Mouse (Mus musculus) hematopoietic stem cell, adult 5-6 weeks (primary cell): ENCODE measurements around the gene Nr2e3. TPM values are rescaled to one million over a fixed set of nuclear protein-coding genes. Genes with fewer than 3 reads are reported as not detected.
"Not testable (repeated sequence)": the region's sequence is repeated elsewhere in the genome, so short reads cannot be mapped to it uniquely, and the experiment has no call there.

Experiments used
- ATAC-seq, 2 experiments: fragments of 125-278 bp in 1 of 2; replicated peaks in 1 of 2; 2 replicates each; pipeline ENCODE4 v1.8.0; 2016 to 2017; ENCODE audit warnings: inconsistent platforms in 2 of 2, mild to moderate bottlenecking in 2 of 2, moderate number of reproducible peaks in 2 of 2, low read depth in 1 of 2, moderate TSS enrichment in 1 of 2; ENCODE audit not compliant: low FRiP score in 2 of 2, poor library complexity in 2 of 2, severe bottlenecking in 2 of 2, insufficient read depth in 1 of 2, low TSS enrichment in 1 of 2
- total RNA-seq: library from RNA; stranded (forward); fragments of 172-1452, 232-1000 nt; gene quantifications from 2 replicates; pipeline ENCODE4 v1.2.3, GENCODE M21; 2017

The Nr2e3 gene
- total RNA-seq = not detected in 2 replicates

GRCm38 (mm10) chr9:59960559-59960958 is at the start of gene Nr2e3:
Gene Nr2e3 (minus strand): TSS chr9:59960659.
- ATAC-seq = no peak

GRCm38 (mm10) chr9:60008936-60009335 is 48.5 kb upstream of the Nr2e3 start:
- ATAC-seq = no peak

- ATAC-seq = no peak
These were observed 41.9 kb upstream of the Nr2e3 start for GRCm38 (mm10) chr9:60002323-60002722.

- no peak for ATAC-seq
These were observed 41.0 kb upstream of the Nr2e3 start for GRCm38 (mm10) chr9:60001444-60001843.

GRCm38 (mm10) chr9:59997725-59998124 is 37.3 kb upstream of the Nr2e3 start:
- ATAC-seq = no peak

GRCm38 (mm10) chr9:59991407-59991806 is 30.9 kb upstream of the Nr2e3 start:
- no peak for ATAC-seq

- ATAC-seq = no peak
These were observed 29.4 kb upstream of the Nr2e3 start for GRCm38 (mm10) chr9:59989864-59990263.

- no peak for ATAC-seq
These were observed 25.6 kb upstream of the Nr2e3 start for GRCm38 (mm10) chr9:59985900-59986572.

- no peak for ATAC-seq
These were observed 20.7 kb upstream of the Nr2e3 start for GRCm38 (mm10) chr9:59981116-59981515.

GRCm38 (mm10) chr9:59971263-59971662 is 10.8 kb upstream of the Nr2e3 start:
- no peak for ATAC-seq

GRCm38 (mm10) chr9:59969383-59969782 is 8.9 kb upstream of the Nr2e3 start:
- peak; percentile 82 to 94 for ATAC-seq

GRCm38 (mm10) chr9:59965046-59965445 is 4.6 kb upstream of the Nr2e3 start:
- ATAC-seq = no peak

- no peak for ATAC-seq
These were observed 3.9 kb upstream of the Nr2e3 start for GRCm38 (mm10) chr9:59964367-59964766.

GRCm38 (mm10) chr9:59961201-59961955 is 919 bp upstream of the Nr2e3 start:
- no peak for ATAC-seq

GRCm38 (mm10) chr9:59959276-59959675 is 1.2 kb downstream of the Nr2e3 start:
- peak; percentile 97 to 98 for ATAC-seq

- ATAC-seq = not testable (repeated sequence)
These were observed 2.3 kb downstream of the Nr2e3 start for GRCm38 (mm10) chr9:59958115-59958514.

GRCm38 (mm10) chr9:59956496-59956895 is 4.0 kb downstream of the Nr2e3 start:
- ATAC-seq = no peak

- no peak for ATAC-seq
These were observed 4.8 kb downstream of the Nr2e3 start for GRCm38 (mm10) chr9:59955692-59956091.

GRCm38 (mm10) chr9:59955199-59955598 is 5.3 kb downstream of the Nr2e3 start:
- ATAC-seq = no peak
